Mouse (Mus musculus): ENCODE measurements around the gene Abracl.

Gene Abracl

GRCm38 (mm10) chr10:18022741-18023347, at the start of gene Abracl:
Gene Abracl (minus strand): TSS chr10:18023288.
- peak; percentile 76 to 78 for DNase-seq (ENCODE audit: low spot score in 2 of 2)

DNA sequence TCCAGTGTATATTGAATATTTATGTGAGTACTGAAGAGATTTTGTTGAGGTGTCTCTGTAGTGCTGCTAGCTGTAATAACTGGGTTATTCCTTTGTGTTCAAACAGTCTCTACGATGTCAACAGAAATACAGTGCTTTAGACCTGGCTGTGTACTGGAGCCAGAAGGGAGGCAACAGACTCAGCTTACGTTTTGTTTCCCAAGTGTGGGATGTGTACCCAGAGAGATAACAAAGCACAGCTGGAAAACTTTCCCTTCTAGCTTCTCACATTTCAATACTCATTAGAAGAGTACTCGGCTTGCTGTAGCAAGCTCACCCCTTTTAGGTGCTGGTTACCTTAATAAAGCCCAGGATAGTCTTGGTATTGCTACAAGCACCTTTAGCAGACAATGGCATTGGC, 49.8 kb upstream of the Abracl start:
- no peak for DNase-seq (ENCODE audit: low spot score in 2 of 2)

DNA sequence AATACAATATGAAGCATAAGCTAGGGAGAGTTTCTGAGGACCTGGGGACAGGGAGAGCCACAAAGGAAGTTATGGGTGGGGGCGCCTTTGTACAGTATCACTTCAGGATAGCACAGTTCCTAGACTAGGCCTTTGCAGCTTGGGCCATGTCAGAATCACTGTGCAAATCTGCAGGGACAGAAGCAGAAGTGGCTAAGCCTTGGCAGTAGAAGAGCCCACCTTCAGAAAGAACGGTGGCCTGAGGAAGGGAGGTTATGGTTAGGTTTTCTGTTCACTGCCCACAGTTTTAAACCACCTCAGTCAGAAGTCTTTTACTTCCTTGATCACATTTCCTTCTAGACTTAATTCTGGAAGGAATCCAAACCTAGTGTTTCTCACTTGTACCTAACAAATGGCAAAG, 47.5 kb upstream of the Abracl start:
- no peak for DNase-seq (ENCODE audit: low spot score in 2 of 2)

- no peak for DNase-seq (ENCODE audit: low spot score in 2 of 2)
These were observed 47.1 kb upstream of the Abracl start for GRCm38 (mm10) chr10:18070144-18070543.

GRCm38 (mm10) chr10:18069576-18069975, 46.5 kb upstream of the Abracl start:
- no peak for DNase-seq (ENCODE audit: low spot score in 2 of 2)

DNA sequence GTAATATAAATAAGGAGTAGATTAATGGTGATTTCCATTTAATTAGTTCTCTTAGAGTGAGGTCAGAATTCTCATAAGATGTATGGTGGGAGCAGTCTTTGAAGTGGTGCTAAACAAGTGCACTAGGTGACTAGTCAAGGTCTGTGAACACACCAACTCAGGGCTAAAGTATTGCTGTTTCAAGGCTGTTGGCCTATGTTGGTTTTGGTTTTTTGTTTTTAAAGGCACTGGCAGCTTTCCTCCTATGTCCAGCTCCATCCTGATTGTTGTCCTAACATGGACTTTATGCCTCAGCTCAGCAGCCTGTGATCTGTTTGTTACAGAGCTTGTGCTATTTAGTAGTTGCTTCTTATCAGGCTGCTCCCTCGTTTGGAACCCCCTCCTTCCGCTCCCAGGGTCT, 45.8 kb upstream of the Abracl start:
- DNase-seq (ENCODE audit: low spot score in 2 of 2) = no peak

DNA sequence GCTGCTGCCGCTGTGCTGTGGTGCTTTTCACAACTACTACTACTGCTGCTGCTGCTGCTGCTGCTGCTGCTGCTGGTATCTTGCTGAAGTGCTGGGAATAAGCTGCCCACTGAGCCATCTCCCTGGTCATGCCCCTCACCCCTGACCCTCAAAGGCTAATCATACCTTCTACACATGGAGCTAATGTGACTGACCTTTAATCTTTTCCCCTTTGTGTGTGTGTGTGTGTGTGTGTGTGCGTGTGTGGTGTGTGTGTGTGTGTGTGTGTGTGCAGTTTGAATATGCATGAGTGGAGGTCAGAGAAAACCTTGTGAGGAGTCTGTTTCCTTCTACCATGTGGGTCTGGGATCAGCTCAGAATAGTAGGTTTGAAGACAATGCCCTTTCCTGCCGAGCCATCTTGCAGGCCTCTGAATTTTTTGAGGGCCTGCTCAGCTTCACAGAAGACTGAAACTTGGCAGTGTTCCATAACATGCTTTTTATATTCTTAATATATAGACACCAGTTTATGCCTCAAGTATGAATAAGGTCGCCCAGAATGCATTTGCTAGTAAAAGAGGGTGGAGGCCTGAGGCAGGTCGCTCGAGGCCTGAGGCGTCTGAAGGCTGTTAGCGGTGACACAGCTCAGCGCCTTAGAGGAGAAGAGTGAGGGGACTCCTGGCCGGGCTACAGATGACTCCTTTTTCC, 44.8 kb upstream of the Abracl start:
- DNase-seq (ENCODE audit: low spot score in 2 of 2) = no peak

- DNase-seq (ENCODE audit: low spot score in 2 of 2) = no peak
These were observed 42.9 kb upstream of the Abracl start for GRCm38 (mm10) chr10:18066031-18066439.

- no peak for DNase-seq (ENCODE audit: low spot score in 2 of 2)
These were observed 41.6 kb upstream of the Abracl start for GRCm38 (mm10) chr10:18064606-18065228.

- DNase-seq (ENCODE audit: low spot score in 2 of 2) = no peak
These were observed 38.4 kb upstream of the Abracl start for GRCm38 (mm10) chr10:18061533-18061932.

DNA sequence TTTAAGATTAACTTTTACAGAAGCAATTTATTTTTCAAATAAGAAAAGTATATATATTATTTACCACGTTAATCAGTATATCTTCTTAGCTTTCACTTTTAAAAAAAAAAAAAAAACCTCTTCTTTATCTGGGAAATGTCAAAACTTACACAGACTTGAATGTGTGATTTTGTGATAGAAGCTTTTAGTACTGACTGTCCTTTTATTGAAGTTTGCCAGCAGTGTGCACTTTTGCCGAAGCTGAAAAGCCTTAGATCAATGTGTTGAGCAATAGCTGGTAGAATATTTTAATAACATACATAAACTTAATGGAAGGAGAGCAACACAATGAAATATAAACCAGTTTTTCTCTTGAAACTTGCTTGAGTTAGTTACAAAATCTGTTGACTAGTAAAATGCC, 37.7 kb upstream of the Abracl start:
- no peak for DNase-seq (ENCODE audit: low spot score in 2 of 2)

GRCm38 (mm10) chr10:18059807-18060206, 36.7 kb upstream of the Abracl start:
- DNase-seq (ENCODE audit: low spot score in 2 of 2) = no peak

DNA sequence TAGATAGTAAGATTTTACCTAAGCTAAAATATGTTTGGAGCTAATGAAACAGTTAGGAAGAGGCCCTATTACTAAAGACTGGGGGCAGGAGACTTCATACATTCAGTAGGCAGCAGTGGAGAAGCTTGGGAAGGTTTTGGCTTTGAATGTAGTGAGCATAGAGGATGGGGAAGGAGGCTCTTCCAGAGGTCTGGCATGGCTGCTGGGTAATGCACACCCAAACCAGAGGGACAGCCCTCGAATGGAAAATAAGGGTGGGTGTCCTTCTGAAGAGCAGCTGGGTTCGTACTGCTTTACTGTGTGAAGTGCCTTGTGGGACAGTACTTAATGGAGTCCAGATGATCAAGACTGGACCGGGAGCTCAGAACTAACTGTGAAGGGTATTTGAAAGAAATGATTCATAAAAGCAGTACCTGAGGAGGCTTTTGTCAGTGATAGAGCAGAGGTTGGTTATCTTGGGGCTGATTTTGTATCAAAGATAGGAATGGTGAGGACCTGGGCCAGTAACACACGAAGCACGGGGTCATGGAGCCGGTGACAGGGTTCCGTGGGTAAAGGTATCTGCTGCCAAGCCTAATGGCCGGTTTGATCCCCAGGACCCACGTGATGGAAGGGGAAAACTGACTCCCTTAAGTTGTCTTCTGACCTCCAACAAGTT, 35.7 kb upstream of the Abracl start:
- no peak for DNase-seq (ENCODE audit: low spot score in 2 of 2)

DNA sequence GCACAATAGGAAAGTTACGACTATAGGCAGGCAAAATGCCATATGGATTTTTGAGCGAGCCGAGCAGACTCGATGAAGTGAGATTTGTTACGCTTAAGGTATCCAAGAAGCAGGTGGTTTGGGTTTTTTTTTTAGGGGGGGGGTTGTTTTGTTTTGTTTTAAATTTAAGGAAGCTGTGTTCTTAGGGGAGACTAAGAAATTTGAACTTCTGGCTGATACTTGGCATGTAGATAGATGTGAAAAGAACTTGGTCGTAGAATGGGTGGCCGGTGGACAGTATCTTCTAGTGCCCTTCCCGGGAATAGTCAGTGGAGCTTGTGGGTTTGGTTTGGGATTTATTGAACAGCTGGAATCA, 33.3 kb upstream of the Abracl start:
- no peak for DNase-seq (ENCODE audit: low spot score in 2 of 2)

DNA sequence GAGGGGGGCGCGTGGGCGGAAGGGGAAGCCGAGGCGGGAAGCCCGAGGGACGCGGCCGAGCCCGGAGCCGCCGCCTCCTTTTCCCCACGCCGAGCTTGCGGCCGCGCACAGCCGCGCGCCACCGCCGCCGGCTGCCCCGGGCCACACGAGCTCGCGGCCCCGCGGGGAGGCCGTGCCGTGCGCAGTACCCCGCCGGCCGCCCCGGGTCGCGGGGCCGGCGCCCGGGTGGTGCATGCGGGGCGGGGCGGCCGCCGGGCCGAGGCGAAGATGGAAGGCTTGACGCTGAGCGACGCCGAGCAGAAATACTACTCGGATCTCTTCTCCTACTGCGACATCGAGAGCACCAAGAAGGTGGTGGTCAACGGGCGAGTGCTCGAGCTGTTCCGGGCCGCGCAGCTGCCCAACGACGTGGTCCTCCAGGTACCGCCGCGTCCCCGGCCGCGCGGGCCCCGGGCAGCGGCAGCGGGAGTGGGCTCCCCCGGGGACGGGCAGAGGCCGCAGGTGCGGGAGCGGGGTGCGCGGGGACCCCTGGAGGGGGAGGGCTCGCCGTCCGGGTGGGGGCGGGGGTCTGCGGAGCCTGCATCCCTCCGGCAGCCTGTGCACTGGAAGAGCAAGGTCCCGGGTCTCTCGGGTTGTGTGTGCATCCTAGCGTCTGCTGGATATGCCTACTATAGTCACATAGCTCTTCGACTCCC, 32.8 kb upstream of the Abracl start, which contains the start of gene Reps1:
Gene Reps1, plus strand, starts transcription at position 166 of the 695 bp plus-strand sequence.
- DNase-seq (ENCODE audit: low spot score in 2 of 2) = peak; percentile 30 to 43

GRCm38 (mm10) chr10:18055009-18055695, 32.1 kb upstream of the Abracl start:
- DNase-seq (ENCODE audit: low spot score in 2 of 2) = peak; percentile 76 to 86

GRCm38 (mm10) chr10:18047380-18048146, 24.5 kb upstream of the Abracl start:
- DNase-seq (ENCODE audit: low spot score in 2 of 2) = no peak

DNA sequence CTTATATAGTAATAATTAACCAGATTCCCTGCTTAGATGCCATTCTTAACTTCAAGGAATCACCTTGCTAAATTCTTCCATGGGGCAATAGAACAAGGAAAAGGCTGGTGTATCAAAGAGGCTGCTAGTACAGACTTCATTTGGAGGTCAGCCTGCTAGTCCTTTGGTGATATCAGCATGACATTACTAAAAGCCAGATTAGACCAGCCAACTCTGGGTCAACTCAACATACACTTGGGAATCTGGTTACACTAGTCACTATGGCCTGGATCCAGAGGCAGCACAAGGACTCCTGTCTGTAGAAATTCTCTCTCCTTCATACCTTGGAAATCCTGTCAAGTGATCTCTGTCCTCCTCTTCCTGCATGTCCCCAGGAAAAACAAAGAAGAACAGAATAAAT, 23.3 kb upstream of the Abracl start:
- DNase-seq (ENCODE audit: low spot score in 2 of 2) = no peak

GRCm38 (mm10) chr10:18036849-18037248, 13.8 kb upstream of the Abracl start:
- no peak for DNase-seq (ENCODE audit: low spot score in 2 of 2)

DNA sequence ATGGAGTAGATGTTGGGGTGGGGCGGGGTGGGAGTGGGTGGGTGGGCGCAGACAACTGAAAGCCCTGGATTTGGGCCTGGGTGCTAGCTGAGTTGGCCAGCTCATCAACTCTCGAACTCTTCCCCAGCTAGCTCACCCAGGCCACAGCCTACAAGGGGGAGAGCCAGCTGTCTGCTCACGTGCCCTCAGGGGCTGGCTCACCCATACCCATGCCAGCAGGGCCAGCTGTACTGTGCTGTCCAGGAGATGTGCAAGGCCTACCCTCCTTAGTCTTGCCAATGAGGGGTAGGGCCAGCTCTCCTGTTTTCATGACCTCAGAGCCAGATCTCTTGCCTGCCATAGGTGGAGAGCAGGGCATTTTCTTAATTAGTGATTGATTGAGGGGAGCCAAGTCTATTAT, 11.3 kb upstream of the Abracl start:
- DNase-seq (ENCODE audit: low spot score in 2 of 2) = no peak

DNA sequence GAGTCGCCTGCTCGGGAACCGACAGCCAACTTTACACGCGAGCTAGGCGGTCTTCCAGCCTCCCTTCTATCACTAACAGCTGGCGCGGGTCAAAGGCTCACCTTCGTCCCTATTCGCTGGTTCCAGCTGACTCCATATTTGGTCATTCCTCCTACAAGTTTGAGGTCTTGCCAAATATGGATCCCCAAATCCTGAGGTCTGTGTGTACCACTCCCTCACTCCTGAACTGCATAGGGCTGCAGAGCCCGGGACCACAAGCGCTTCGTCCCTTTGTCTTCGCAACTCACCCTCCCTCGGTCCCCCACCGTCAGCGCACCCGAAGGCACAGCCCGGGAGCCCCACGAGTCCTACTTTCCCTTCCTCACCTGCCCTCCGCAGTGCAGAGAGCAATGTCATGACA, 776 bp downstream of the Abracl start:
- peak; percentile 48 to 58 for DNase-seq (ENCODE audit: low spot score in 2 of 2)

Data from thymus, postnatal 10 days (tissue).